In the genomic region with DNA sequence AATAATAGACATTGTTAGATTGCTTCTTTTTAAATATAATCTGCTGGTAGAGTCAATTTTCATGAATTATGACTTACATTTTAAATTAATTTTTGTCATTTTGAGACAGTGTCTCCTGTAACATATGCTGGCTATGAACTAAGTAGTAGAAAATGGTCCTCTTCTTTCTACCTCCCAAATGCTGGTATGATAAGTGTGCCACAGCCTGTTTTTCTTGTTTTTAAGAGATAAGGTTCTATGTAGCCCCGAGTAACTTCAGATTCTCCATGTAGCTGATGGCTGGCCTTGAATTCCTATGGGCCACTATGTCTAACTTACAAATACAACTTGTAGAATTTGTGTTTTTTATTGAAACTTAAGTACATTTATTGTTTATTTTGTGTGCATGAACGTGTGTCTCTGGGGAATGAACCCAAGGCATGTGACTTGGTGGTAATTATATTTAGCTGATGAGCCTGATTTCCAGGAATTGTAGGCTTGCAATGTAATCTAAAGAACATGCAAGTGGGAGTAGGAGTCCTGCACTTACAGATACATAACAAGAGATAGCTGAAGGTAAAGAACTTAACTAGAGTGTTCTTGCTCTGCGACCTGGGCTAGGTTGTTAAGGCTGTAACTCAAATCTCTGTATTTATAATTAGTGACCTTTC, we compare ENCODE assay signal across 15 mouse cellular contexts.
DNase-seq lines count a peak whose midpoint lies in the region; ATAC-seq and TF ChIP-seq lines count a peak whose summit lies in the region.
"Had no signal": no experiment of that assay in that cellular context is flagged by ENCODE, and none has a peak within 500 bp of the region (broad histone marks: within the 10 kb centered on the region; RNA-seq: fewer than 3 reads in every experiment).

No protein-coding gene starts in this region.

- H3K4me2 ChIP-seq in stomach, embryonic 15.5 days, result no peak overlapping the region
- no peak overlapping the region for H3K4me2 ChIP-seq in stomach, postnatal 0 days (replicated peaks; ENCODE audit: low read depth)
- peak overlapping the region; percentile 47 for H3K4me2 ChIP-seq in liver, embryonic 11.5 days
- H3K4me2 ChIP-seq: hindbrain, embryonic 15.5 days; lung, embryonic 14.5 days; neural tube, embryonic 12.5 days had no signal

- no peak overlapping the region for H3K27ac ChIP-seq in stomach, embryonic 15.5 days
- H3K27ac ChIP-seq in stomach, postnatal 0 days (replicated peaks), result no peak overlapping the region
- H3K27ac ChIP-seq in liver, embryonic 11.5 days (ENCODE audit: low read depth, low read length), result peak overlapping the region; percentile 72
- H3K27ac ChIP-seq: forebrain, embryonic 10.5 days; hindbrain, embryonic 15.5 days; limb, embryonic 10.5 days; neural tube, embryonic 12.5 days had no signal

- no peaks in the 10 kb centered on the region for H3K27me3 ChIP-seq in stomach, embryonic 15.5 days (replicated peaks)
- H3K27me3 ChIP-seq in stomach, postnatal 0 days (ENCODE audit: control insufficient read depth, insufficient read depth, low read length), result no peaks in the 10 kb centered on the region
- no peaks in the 10 kb centered on the region for H3K27me3 ChIP-seq in liver, embryonic 11.5 days (replicated peaks; ENCODE audit: control insufficient read depth, insufficient read depth, low read length)
- H3K27me3 ChIP-seq: hindbrain, embryonic 15.5 days; neural tube, embryonic 12.5 days had no signal

- no peak overlapping the region for H3K4me3 ChIP-seq in stomach, embryonic 15.5 days (replicated peaks)
- H3K4me3 ChIP-seq in stomach, postnatal 0 days (ENCODE audit: low read depth, low read length), result no peak overlapping the region
- H3K4me3 ChIP-seq in liver, embryonic 11.5 days (ENCODE audit: low read depth, low read length), result no peak overlapping the region
- H3K4me3 ChIP-seq: forebrain, embryonic 10.5 days; hindbrain, embryonic 15.5 days; limb, embryonic 10.5 days; neural tube, embryonic 12.5 days had no signal

- no peak for TF ChIP-seq EP300 in stomach, postnatal 0 days (optimal IDR thresholded peaks at IDR 0.05)

- H3K9ac ChIP-seq in stomach, embryonic 15.5 days, result no peak overlapping the region
- no peak overlapping the region for H3K9ac ChIP-seq in stomach, postnatal 0 days (ENCODE audit: low read length)
- H3K9ac ChIP-seq in liver, embryonic 11.5 days (ENCODE audit: low read depth, low read length), result no peak overlapping the region
- H3K9ac ChIP-seq: hindbrain, embryonic 15.5 days; lung, embryonic 14.5 days; neural tube, embryonic 12.5 days had no signal

- DNase-seq in stomach, postnatal 0 days (ENCODE audit: low spot score), result no peak
- no peak for DNase-seq in liver, embryonic 11.5 days (ENCODE audit: low spot score)
- no peak for DNase-seq in adrenal gland, postnatal 10 days
- DNase-seq in lung, postnatal 36 days, result no peak
- no peak for DNase-seq in adrenal gland, postnatal 36 days
- DNase-seq: adrenal gland, postnatal 14 days; cerebellum, postnatal 36 days; kidney, adult 9 months; lung, embryonic 14.5 days had no signal

- no peaks in the 10 kb centered on the region for H3K9me3 ChIP-seq in stomach, embryonic 15.5 days
- H3K9me3 ChIP-seq in stomach, postnatal 0 days (ENCODE audit: control insufficient read depth, low read length), result no peaks in the 10 kb centered on the region
- no peaks in the 10 kb centered on the region for H3K9me3 ChIP-seq in liver, embryonic 11.5 days (ENCODE audit: control insufficient read depth, low read length)
- H3K9me3 ChIP-seq: forebrain, embryonic 10.5 days; hindbrain, embryonic 15.5 days; limb, embryonic 10.5 days; neural tube, embryonic 12.5 days had no signal

- peak; percentile 84; the same call in 1 of the 2 replicates for ATAC-seq in stomach, embryonic 15.5 days (ENCODE audit: insufficient read depth, low FRiP score, low read depth)
- no peak for ATAC-seq in stomach, postnatal 0 days (ENCODE audit: low FRiP score, low TSS enrichment)
- ATAC-seq in erythroid progenitor cell, adult 5-6 weeks (replicated peaks; ENCODE audit: low FRiP score, poor library complexity, severe bottlenecking), result peak; percentile 79
- ATAC-seq in liver, embryonic 11.5 days (replicated peaks; ENCODE audit: low FRiP score), result peak; percentile 87

- H3K36me3 ChIP-seq in stomach, embryonic 15.5 days, result no peaks in the 10 kb centered on the region
- H3K36me3 ChIP-seq in stomach, postnatal 0 days (ENCODE audit: control insufficient read depth, insufficient read depth, low read length), result no peaks in the 10 kb centered on the region
- H3K36me3 ChIP-seq in liver, embryonic 11.5 days (ENCODE audit: control insufficient read depth, insufficient read depth, low read length), result no peaks in the 10 kb centered on the region
- H3K36me3 ChIP-seq: forebrain, embryonic 10.5 days; hindbrain, embryonic 15.5 days; limb, embryonic 10.5 days; neural tube, embryonic 12.5 days had no signal

- H3K4me1 ChIP-seq in stomach, embryonic 15.5 days, result no peaks in the 10 kb centered on the region
- no peaks in the 10 kb centered on the region for H3K4me1 ChIP-seq in stomach, postnatal 0 days (replicated peaks; ENCODE audit: control insufficient read depth, insufficient read depth)
- peaks cover 55% of the 10 kb centered on the region for H3K4me1 ChIP-seq in liver, embryonic 11.5 days (replicated peaks; ENCODE audit: control insufficient read depth, insufficient read depth, low read length)
- H3K4me1 ChIP-seq: forebrain, embryonic 10.5 days; hindbrain, embryonic 15.5 days; limb, embryonic 10.5 days; neural tube, embryonic 12.5 days had no signal

- WGBS in stomach, embryonic 15.5 days, result 57% methylated on average over 3 of the region's 3 CpGs
- WGBS in stomach, postnatal 0 days, result 48% methylated on average over 3 of the region's 3 CpGs
- WGBS in liver, embryonic 11.5 days, result 31% methylated on average over 3 of the region's 3 CpGs

- TF ChIP-seq CTCF in stomach, postnatal 0 days (IDR thresholded peaks at IDR 0.05; ENCODE audit: low read depth), result no peak
